Mouse (Mus musculus) hematopoietic stem cell, adult 5-6 weeks (primary cell): ENCODE measurements around the gene Arhgap31. TPM values are rescaled to one million over a fixed set of nuclear protein-coding genes. Genes with fewer than 3 reads are reported as not detected.

Source experiments
- ATAC-seq, 2 experiments: fragments of 125-278 bp in 1 of 2; replicated peaks in 1 of 2; 2 replicates each; pipeline ENCODE4 v1.8.0; 2016 to 2017; ENCODE audit warnings: inconsistent platforms in 2 of 2, mild to moderate bottlenecking in 2 of 2, moderate number of reproducible peaks in 2 of 2, low read depth in 1 of 2, moderate TSS enrichment in 1 of 2; ENCODE audit not compliant: low FRiP score in 2 of 2, poor library complexity in 2 of 2, severe bottlenecking in 2 of 2, insufficient read depth in 1 of 2, low TSS enrichment in 1 of 2
- total RNA-seq: library from RNA; stranded (forward); fragments of 172-1452, 232-1000 nt; gene quantifications from 2 replicates; pipeline ENCODE4 v1.2.3, GENCODE M21; 2017

The Arhgap31 gene
- total RNA-seq, 1 experiment from 2014 or later = 5.4 TPM

DNA sequence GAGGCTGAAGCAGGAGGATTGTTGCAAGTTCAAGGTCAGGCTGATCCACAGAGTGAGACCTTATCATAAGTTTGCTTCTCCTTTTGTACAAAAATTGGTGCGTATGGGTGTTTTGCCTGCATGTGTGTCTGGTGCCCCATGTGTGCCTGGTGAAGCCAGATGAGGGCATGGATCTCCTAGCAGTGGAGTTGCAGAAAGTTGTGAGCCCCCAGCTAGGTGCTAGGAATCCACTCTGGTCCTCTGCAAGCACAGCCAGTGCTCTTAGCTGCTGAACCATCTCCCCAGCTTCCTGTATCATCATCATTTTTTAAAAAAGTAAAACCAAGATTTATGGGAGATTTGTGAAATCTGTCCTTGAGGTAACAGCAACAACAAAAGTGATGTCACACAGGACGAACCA is 116.4 kb downstream of the Arhgap31 start:
- ATAC-seq = no peak

- no peak for ATAC-seq
Observed at GRCm38 (mm10) chr16:38596099-38596498, 117.0 kb downstream of the Arhgap31 start.

DNA sequence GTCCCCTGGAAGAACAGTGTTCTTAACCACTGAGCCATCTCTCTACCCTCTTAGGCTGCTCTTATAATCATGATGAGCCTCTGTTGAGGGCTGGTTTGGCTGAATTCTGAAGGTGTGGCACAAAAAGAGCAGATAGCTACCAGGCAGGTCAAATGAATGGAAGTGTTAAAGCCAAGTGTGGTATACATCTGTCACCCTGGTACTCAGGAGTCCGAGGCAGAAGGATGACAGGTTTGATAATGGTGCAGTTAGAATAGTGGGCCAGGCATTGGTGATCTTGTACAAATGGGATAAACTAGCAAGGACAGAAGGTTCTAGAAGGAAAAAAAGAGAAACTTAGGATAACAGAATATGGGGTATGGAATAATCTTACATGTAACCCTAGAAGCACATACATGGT is 118.6 kb downstream of the Arhgap31 start:
- ATAC-seq = no peak

DNA sequence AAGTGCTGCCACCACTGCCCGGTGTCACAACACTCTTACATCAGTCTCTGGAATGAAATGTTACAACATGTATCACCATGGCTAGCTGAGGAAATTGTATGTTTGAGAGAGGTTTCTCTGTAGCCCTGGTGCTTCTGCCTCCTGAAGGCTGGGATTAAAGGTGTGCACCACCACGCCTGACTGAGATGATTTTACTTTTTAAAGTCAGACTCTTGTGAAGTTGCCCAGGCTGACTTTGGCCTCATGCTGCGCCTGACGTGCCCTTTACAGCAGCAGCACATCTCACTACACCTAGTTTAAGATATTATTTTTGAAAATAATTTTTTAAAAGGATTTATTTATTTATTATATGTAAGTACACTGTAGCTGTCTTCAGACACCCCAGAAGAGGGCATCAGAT is 120.1 kb downstream of the Arhgap31 start:
- no peak for ATAC-seq

DNA sequence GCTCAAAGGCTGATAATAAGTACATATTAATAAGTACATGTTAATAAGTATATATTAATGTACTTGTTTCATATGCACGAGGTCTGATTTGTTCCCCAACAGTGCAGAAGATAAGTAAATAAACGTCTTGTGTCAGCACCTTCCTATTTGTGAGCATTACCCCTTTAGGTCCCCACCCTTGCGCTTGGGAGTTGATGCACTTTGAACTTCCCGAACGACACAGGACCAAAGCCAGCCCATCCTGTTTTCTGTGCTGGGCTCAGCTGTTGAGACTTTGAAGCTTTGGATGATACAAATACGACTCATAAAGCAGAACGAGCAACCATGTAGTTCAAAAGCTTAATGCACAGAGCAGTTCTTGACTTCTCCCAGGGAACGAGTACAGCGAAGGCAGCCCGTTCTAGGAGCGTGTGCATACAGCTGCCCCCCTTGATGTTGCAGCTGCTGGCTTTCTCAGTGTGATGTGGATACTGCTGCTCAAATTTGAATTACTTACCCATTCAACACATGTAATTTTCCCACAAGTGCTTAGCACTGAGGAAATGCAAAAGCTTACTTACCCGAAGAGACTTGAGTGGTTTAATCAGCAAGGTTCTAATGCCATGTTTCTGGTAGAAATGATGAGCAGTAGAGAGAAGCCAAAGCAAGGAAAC is 120.9 kb downstream of the Arhgap31 start:
- no peak for ATAC-seq

GRCm38 (mm10) chr16:38591506-38591905 is 121.6 kb downstream of the Arhgap31 start:
- no peak for ATAC-seq

DNA sequence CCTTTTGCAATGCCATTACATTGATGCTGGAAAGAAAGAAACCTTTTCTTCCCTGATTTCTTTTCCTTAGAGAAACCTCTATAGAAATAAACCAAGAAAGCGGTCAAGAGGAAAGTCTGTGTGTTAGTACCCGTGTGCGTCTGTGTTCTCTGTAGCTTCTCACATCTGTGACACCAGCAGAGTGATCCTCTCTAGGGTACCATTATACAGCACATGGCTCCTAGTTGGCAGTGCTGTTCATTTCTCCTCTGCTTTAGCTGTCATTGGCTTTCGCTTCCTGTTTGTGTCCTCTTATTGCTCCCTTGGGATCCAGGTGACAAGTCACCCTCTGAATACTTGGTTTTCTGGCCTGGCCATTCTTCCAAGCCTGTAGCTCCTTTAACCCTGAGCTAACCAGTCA is 125.5 kb downstream of the Arhgap31 start:
- ATAC-seq = no peak

DNA sequence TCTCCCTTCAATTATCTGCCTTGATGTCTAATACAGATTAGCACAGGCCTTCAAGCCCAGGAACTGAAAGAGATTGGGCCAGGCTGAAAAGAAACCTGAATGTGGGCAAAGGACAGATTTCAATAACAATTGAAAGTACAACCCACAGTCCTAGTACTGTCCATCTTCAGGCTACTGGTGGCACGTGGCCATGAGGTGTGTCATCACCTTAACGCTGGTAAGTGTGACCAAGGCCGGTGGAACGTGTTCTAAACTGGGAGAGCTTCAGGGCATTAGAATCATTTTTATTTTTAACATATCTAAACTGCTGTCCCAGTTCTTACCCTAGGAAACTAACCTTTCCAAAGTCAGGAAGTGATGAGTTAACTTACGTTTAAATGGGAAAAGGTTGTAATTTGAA is 125.9 kb downstream of the Arhgap31 start:
- ATAC-seq = no peak

DNA sequence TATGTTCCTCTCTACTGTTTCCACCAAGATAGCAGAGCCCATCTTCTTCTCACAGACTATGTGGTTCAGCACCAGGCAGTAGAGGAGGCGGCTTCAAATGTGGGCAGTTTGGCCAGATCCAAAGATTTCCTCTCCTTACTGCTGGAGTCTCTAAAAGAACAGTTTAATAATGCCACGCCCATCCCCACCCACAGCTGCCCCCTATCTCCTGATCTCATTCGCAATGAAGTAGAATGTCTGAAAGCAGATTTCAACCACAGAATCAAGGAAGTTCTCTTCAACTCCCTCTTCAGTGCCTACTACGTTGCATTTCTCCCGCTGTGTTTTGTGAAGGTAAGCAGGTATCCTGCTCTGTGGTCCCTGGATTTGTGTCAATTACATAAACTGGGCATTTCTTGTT is 127.9 kb downstream of the Arhgap31 start:
- ATAC-seq = no peak; a peak in 1 of 4 replicates

DNA sequence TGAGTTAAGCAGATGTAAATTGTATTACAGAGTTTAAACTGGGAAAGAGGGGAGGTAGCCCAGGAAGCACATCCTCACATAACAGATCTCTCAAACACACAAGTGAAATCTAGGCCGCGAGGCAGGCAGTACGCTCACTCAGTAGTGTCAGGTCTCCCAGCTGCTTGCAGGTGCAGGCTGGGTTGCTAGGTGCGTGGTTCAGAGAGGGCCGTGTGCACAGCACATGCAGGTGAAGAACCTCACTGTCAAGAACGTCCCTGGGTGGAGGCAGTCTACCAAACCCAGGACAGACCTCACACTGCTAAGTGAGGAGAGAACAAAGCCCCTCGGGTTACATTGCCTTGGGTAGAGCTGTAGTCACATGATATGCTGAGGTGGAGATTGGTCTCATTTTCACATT is 128.3 kb downstream of the Arhgap31 start:
- no peak for ATAC-seq

DNA sequence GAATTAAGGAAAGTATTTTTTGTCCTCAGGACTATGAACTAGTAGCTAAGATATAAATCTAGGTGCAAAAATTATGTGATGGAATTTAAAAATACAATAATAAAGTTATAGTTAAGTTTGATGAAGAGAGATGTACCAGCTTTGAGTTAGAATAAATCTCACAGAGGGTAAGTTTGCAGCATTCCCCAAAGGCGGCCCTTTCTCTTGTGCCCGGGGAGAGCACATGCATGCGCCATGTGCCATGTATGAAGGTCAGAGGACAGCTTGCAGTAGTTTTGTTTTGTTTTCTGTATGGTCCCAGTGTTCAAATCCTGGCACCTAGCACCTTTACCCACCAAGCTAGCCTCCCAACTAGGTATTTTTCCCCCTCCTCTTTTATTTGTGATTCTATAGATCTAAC is 141.6 kb downstream of the Arhgap31 start:
- no peak for ATAC-seq

- no peak for ATAC-seq
Observed at GRCm38 (mm10) chr16:38568192-38568591, 144.9 kb downstream of the Arhgap31 start.

GRCm38 (mm10) chr16:38563516-38563915 is 149.6 kb downstream of the Arhgap31 start:
- no peak for ATAC-seq

GRCm38 (mm10) chr16:38562968-38563327 is 150.1 kb downstream of the Arhgap31 start:
- peak; percentile 50 to 52 for ATAC-seq

DNA sequence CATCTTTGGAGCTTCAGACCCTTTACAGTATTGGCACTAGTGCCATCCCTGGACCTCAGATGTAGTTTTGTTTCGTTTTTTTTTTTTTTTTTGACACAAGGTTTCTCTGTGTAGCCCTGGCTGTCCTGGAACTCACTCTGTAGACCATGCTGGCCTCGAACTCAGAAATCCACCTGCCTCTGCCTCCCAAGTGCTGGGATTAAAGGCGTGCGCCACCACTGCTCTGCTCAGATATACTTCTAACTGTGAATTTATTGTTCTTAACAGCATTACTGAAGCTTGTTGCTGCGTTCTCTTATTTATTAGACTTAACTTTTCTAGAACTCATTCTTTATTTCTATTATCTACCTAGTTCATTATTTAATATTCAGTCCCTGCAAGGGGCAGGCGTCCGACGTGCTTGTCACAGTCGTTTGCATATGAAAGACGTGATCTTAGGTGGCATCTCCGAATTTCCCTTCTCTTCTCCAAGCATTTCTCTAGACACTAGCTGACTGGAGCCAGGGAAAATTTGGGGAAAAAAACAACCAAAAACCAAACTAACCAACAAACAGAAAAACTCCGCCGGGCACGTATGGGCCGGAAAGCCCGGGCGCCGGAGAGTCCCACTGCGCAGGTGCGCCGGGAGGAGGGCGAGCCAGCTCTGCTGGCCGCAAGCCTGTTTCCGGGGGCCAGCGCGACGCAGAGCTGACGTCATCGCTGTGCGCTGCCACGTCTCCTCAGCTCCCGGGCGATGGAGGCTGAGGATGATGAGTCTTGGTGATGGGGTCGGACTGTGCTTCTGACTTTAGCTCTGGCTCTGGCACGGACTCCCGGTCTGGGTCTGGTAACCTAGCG is 150.7 kb downstream of the Arhgap31 start:
- ATAC-seq = peak; percentile 98

DNA sequence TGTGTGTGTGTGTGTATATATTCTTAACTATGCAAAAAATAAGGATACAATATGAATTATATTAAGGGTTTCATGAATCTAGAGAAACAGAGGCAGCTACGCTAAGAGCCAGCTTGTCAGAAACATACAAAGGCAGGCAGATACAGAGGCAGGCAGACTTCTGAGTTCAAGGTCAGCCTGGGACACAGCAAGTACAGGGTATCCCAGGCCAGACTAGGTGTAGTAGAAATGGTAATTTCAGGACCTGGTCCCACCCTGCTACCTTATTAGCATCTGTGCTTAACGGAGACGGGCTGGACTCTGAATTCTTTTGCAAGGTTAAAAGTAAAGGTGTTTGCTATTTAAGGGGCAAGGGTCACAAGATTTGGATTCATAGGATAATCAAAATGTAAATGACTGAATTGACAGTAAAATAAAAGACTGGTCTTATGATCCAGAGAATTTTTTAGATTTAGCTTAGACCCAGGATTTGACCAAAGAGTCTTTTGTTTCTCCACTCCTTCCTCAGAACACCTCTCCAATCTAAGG is 154.8 kb downstream of the Arhgap31 start, which contains the start of gene Tmem39a:
Gene Tmem39a, plus strand, starts transcription at position 478 of the 528 bp plus-strand sequence.
- ATAC-seq = no peak

DNA sequence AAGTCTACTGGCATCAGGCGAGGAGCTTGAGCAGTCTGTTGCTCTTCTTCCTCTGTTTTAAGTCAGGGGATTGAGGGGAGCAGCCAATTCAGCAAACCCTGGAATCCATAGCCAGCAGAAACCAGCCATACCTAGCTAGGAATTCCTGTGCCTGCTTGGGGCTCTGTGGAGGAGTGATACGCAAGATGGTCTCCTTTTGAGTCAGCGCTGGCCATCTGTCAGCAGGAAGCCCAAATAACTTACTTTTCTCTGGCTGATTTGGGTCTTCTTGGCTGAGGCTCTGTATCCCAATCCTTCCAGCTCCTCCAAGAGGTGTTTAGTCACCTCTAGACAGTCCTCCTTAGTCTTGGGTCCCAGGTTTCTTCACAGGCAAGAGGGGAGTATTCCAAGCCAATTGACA is 157.1 kb downstream of the Arhgap31 start:
- no peak for ATAC-seq
